Mouse (Mus musculus): ENCODE data around the gene Ankrd52. TPM values are rescaled to one million over a fixed set of nuclear protein-coding genes. Genes with fewer than 3 reads are reported as not detected.

Ankrd52 gene
- polyA plus RNA-seq, 1 experiment from 2014 or later: 12.7 TPM

GRCm38 (mm10) chr10:128372989-128373748, 3.7 kb upstream of the Ankrd52 start:
- 0 out of 2 replicates have a peak overlapping the region, but pooled peaks have one; percentile 5 for H3K4me3 ChIP-seq
- no peaks in the 10 kb centered on the region for H3K27me3 ChIP-seq (ENCODE audit: insufficient read depth, poor library complexity, severe bottlenecking)
- H3K36me3 ChIP-seq: no peaks in the 10 kb centered on the region
- H3K9me3 ChIP-seq: no peaks in the 10 kb centered on the region
- H3K4me1 ChIP-seq: peaks cover 39% of the 10 kb centered on the region
- DNase-seq (ENCODE audit: low spot score): no peak
- H3K27ac ChIP-seq: peak overlapping the region; percentile 29; the same call in 1 of the 2 replicates
- WGBS: 54% methylated on average over 6 of the region's 6 CpGs

DNA sequence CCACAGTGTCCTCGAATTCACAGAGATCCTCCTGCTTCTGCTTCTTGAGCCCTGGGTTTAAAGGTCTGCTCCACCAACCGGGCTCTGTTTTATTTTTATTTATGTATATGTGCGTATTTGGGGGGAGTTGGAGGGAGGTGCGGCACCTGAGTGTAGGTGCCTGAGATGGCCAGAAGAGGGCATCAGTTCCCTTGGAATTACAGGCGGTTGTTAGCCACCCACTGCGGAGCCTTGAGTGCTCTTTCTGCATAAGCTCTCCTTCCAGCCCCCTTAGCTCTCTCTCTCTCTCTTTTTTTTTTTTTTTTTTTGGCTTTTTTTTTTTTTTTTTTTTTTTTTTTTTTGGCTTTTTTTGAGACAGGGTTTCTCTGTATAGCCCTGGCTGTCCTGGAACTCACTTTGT, 2.5 kb upstream of the Ankrd52 start:
- Histone ChIP-seq H3K36me3 (peaks cover 12% of the 10 kb centered on the region), H3K4me1 (peaks cover 43% of the 10 kb centered on the region), H3K27ac (no peak overlapping the region), H3K9me3 (no peaks in the 10 kb centered on the region), H3K4me3 (no peak overlapping the region), H3K27me3 (ENCODE audit: insufficient read depth, poor library complexity, severe bottlenecking) (no peaks in the 10 kb centered on the region)
- no peak for DNase-seq (ENCODE audit: low spot score)
- WGBS: 79% methylated on average over 6 of the region's 6 CpGs

GRCm38 (mm10) chr10:128376099-128376454, 838 bp upstream of the Ankrd52 start:
- Histone ChIP-seq H3K36me3 (peaks cover 28% of the 10 kb centered on the region), H3K9me3 (no peaks in the 10 kb centered on the region), H3K27ac (peak overlapping the region; percentile 99), H3K4me1 (peaks cover 37% of the 10 kb centered on the region), H3K27me3 (ENCODE audit: insufficient read depth, poor library complexity, severe bottlenecking) (no peaks in the 10 kb centered on the region), H3K4me3 (peak overlapping the region; percentile 100)
- no peak for DNase-seq (ENCODE audit: low spot score)
- 47% methylated on average over 4 of the region's 4 CpGs for WGBS

DNA sequence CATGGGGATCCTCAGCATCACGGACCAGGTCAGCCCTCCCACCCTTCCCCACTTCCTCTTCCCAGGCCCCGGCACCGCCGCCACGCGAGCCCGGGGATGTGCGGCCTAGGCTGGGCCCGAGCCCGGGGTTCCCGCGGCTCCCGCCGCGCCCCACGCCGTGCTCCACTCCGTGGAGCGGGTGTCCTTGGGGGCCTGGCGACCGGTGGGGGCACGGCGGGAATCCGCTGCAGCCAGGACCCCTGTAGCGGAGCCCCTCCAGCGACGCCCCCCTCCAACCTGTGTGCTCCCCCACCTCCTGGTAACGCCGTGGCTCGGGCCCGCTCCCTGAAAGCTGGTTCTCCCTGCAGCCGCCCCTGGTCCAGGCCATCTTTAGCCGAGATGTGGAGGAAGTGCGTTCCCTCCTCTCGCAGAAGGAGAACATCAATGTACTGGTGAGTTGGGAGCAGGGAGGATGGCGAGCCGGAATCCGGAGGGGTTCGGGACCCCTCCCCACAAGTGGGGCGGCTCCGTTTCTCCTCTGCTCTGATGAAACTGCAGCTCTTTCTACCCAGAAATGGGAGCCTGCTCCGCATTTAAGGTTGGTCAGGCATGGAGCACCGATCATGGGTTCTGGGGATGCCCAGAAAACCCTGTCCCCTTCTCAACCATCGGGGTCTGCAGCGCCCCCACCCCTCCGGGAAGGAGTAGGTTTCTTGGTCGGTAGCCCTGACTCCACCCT, 466 bp downstream of the Ankrd52 start:
- H3K36me3 ChIP-seq: peaks cover 41% of the 10 kb centered on the region
- H3K27ac ChIP-seq: peak overlapping the region; percentile 99
- no peaks in the 10 kb centered on the region for H3K9me3 ChIP-seq
- peaks cover 37% of the 10 kb centered on the region for H3K4me1 ChIP-seq
- DNase-seq (ENCODE audit: low spot score): no peak
- H3K4me3 ChIP-seq: peak overlapping the region; percentile 100
- no peaks in the 10 kb centered on the region for H3K27me3 ChIP-seq (ENCODE audit: insufficient read depth, poor library complexity, severe bottlenecking)
- WGBS: under 1% methylated on average over 46 of the region's 47 CpGs

- H3K36me3 ChIP-seq: peaks cover 47% of the 10 kb centered on the region
These were observed 1.1 kb downstream of the Ankrd52 start for GRCm38 (mm10) chr10:128377940-128378448.

DNA sequence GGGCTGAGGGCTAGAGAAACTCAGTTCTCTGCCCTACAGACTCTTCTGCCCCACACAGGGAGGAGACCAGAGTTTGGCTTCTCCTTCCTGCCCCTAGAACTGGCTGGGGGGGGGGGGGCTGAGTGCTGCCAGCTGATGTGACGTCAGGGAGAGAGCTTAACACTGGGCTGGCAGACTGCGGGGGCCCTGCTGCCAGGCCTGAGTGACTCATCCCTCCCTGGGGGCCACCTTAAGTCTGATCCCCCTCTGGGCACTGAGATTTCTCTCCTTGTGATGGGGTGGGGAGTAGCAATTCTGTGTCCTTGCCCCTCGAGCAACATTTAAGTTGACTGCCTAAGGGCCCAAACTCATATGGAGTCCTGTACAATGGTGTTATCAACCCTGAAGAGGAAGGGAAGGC, 1.5 kb downstream of the Ankrd52 start:
- Histone ChIP-seq H3K27me3 (ENCODE audit: insufficient read depth, poor library complexity, severe bottlenecking) (no peaks in the 10 kb centered on the region), H3K36me3 (peaks cover 52% of the 10 kb centered on the region), H3K27ac (0 out of 2 replicates have a peak overlapping the region, but pooled peaks have one; percentile 99), H3K4me3 (peak overlapping the region; percentile 100), H3K9me3 (no peaks in the 10 kb centered on the region), H3K4me1 (peaks cover 30% of the 10 kb centered on the region)
- WGBS: 69% methylated on average over 3 of the region's 3 CpGs
- DNase-seq (ENCODE audit: low spot score): no peak

More at GRCm38 (mm10) chr10:128377940-128378448, 1.1 kb downstream of the Ankrd52 start:
- DNase-seq (ENCODE audit: low spot score): no peak
- Histone ChIP-seq H3K4me3 (peak overlapping the region; percentile 100), H3K9me3 (no peaks in the 10 kb centered on the region), H3K27me3 (ENCODE audit: insufficient read depth, poor library complexity, severe bottlenecking) (no peaks in the 10 kb centered on the region), H3K4me1 (peaks cover 35% of the 10 kb centered on the region), H3K27ac (peak overlapping the region; percentile 99)
- WGBS: 57% methylated on average over 14 of the region's 14 CpGs

GRCm38 (mm10) chr10:128379260-128379659, 2.3 kb downstream of the Ankrd52 start:
- Histone ChIP-seq H3K27ac (no peak overlapping the region), H3K4me1 (peaks cover 29% of the 10 kb centered on the region), H3K36me3 (peaks cover 60% of the 10 kb centered on the region), H3K9me3 (no peaks in the 10 kb centered on the region), H3K27me3 (ENCODE audit: insufficient read depth, poor library complexity, severe bottlenecking) (no peaks in the 10 kb centered on the region), H3K4me3 (no peak overlapping the region)
- DNase-seq (ENCODE audit: low spot score): no peak
- 94% methylated on average over 7 of the region's 7 CpGs for WGBS

GRCm38 (mm10) chr10:128380565-128380964, 3.6 kb downstream of the Ankrd52 start:
- Histone ChIP-seq H3K4me1 (peaks cover 29% of the 10 kb centered on the region), H3K9me3 (no peaks in the 10 kb centered on the region), H3K36me3 (peaks cover 73% of the 10 kb centered on the region), H3K27me3 (ENCODE audit: insufficient read depth, poor library complexity, severe bottlenecking) (no peaks in the 10 kb centered on the region), H3K27ac (no peak overlapping the region), H3K4me3 (no peak overlapping the region)
- DNase-seq (ENCODE audit: low spot score): peak; percentile 67
- WGBS: 83% methylated on average over 5 of the region's 5 CpGs

GRCm38 (mm10) chr10:128382482-128382881, 5.6 kb downstream of the Ankrd52 start:
- no peak for DNase-seq (ENCODE audit: low spot score)
- no peak overlapping the region for H3K27ac ChIP-seq
- no peaks in the 10 kb centered on the region for H3K9me3 ChIP-seq
- no peak overlapping the region for H3K4me3 ChIP-seq
- H3K4me1 ChIP-seq: peaks cover 18% of the 10 kb centered on the region
- peaks cover 92% of the 10 kb centered on the region for H3K36me3 ChIP-seq
- H3K27me3 ChIP-seq (ENCODE audit: insufficient read depth, poor library complexity, severe bottlenecking): no peaks in the 10 kb centered on the region
- WGBS: 83% methylated on average over 8 of the region's 8 CpGs

GRCm38 (mm10) chr10:128385902-128386301, 9.0 kb downstream of the Ankrd52 start:
- Histone ChIP-seq H3K9me3 (no peaks in the 10 kb centered on the region), H3K36me3 (peaks cover 100% of the 10 kb centered on the region), H3K4me3 (no peak overlapping the region), H3K27ac (no peak overlapping the region), H3K27me3 (ENCODE audit: insufficient read depth, poor library complexity, severe bottlenecking) (no peaks in the 10 kb centered on the region), H3K4me1 (peaks cover 4% of the 10 kb centered on the region; the same call in 1 of the 2 replicates)
- DNase-seq (ENCODE audit: low spot score): no peak
- 91% methylated on average over 7 of the region's 7 CpGs for WGBS

- Histone ChIP-seq H3K36me3 (peaks cover 100% of the 10 kb centered on the region), H3K27ac (no peak overlapping the region), H3K9me3 (no peaks in the 10 kb centered on the region), H3K4me1 (peaks cover 21% of the 10 kb centered on the region), H3K27me3 (ENCODE audit: insufficient read depth, poor library complexity, severe bottlenecking) (no peaks in the 10 kb centered on the region), H3K4me3 (no peak overlapping the region)
- WGBS: 93% methylated on average over 14 of the region's 14 CpGs
- no peak for DNase-seq (ENCODE audit: low spot score)
These were observed 12.0 kb downstream of the Ankrd52 start for GRCm38 (mm10) chr10:128388941-128389340.

DNA sequence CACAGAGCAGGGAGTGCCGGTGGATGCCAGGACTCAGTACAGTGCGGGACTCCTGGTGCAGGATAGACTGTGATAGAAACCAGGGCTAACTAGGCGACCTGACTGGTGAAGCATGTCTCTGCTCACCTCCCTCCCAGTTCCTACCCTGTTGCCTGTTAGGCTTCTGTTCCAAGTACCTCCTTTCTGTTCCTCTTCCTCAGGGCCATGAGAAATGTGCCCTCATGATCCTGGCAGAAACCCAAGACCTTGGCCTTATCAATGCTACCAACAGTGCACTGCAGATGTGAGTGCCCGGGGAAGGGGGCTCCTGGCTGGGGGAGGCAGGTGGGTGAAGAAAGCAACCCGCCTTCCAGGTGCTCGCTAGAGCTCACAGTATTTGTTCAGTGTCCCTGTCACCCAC, 12.7 kb downstream of the Ankrd52 start:
- DNase-seq (ENCODE audit: low spot score): no peak
- 79% methylated on average over 6 of the region's 6 CpGs for WGBS
- H3K27me3 ChIP-seq (ENCODE audit: insufficient read depth, poor library complexity, severe bottlenecking): no peaks in the 10 kb centered on the region
- H3K27ac ChIP-seq: no peak overlapping the region
- H3K4me1 ChIP-seq: peaks cover 22% of the 10 kb centered on the region
- H3K36me3 ChIP-seq: peaks cover 100% of the 10 kb centered on the region
- H3K9me3 ChIP-seq: no peaks in the 10 kb centered on the region
- H3K4me3 ChIP-seq: no peak overlapping the region

- WGBS: 92% methylated on average over 12 of the region's 12 CpGs
- no peak overlapping the region for H3K4me3 ChIP-seq
- no peaks in the 10 kb centered on the region for H3K9me3 ChIP-seq
- DNase-seq (ENCODE audit: low spot score): no peak
- H3K4me1 ChIP-seq: peaks cover 24% of the 10 kb centered on the region
- H3K36me3 ChIP-seq: peaks cover 100% of the 10 kb centered on the region
- no peak overlapping the region for H3K27ac ChIP-seq
- no peaks in the 10 kb centered on the region for H3K27me3 ChIP-seq (ENCODE audit: insufficient read depth, poor library complexity, severe bottlenecking)
These were observed 13.5 kb downstream of the Ankrd52 start for GRCm38 (mm10) chr10:128390366-128390765.

Measured in heart, embryonic 10.5 days (tissue).